Mouse (Mus musculus): ENCODE results near the gene Uaca.

Gene Uaca

GRCm38 (mm10) chr9:60794210-60794840 lies at the start of gene Uaca:
Gene Uaca (plus strand): TSS chr9:60794542.
- peak; percentile 90 to 93 for DNase-seq

GRCm38 (mm10) chr9:60744971-60745370 lies 49.4 kb upstream of the Uaca start:
- DNase-seq, result no peak

DNA sequence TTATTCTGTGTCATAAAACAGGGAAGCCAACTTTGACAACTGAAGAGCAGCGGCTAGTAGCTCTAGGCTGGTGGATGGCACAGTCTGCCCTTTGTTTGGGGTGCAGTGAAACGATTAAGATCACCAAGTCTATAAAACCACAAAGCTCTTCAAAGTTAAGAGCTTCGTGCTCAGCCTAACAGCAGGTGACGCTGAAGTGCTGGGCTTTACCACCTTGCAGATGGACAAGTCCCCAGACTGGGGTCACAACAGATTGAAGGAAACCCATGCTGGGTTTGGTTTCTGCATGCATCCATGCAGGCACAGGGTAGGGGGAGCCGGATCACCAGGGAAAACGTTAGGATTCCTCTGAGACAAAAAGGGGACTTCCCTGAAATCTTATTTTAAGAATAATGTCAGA lies 47.8 kb upstream of the Uaca start:
- DNase-seq, result no peak

DNA sequence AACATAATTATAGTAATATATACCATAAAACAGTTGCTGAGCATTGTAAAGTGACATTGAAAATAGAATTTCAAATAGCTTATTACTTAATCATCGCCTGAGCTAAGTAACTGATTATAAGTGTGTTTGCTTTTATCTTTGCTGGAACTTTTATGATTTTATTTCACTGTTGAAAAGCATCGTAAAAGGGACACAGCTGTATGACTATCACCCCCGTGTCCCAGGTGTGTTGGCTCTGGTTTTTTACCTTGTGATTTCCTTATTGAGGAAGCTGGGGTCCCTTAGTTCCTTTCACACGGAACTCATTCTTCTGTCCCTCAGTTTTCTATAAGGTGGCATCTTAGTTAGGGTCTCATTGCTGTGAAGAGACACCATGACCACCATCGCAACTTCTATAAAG lies 46.7 kb upstream of the Uaca start:
- no peak for DNase-seq

DNA sequence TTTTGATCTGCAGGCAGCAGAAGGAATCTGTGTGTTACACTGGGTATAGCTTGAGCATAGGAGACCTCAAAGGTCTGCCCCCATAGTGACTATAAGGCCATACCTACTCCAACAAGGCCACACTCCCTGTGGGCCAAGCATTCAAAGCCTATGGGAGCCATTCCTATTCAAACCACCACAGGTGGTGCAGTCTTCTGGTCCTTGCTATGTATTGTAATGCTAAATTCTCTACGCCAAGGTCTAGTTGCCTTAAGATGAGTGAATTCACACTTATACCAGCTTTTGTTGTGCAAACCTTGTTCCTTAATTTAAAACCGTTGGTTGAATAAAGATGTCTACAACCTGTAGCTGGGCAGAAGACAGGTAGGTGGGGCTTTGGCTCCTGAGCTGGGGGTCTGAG lies 46.2 kb upstream of the Uaca start:
- DNase-seq, result no peak

DNA sequence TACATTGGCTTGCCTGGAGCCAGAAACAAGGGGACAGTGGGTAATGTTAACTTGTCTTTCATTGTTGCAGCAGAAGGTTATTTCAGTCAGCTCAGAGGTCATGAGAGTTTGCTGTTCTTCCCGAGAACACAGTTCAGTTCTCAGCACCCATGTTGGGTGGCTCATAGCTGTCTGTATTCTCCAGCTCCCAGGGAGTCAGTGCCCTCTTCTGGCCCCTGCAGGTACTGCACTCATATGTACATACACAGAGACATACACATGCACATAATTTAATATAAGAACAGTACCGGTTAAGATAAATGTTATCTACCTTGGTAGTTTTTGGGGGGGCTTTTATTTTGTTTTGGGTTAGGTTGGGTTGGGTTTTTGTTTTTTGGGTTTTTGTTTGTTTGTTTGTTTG lies 45.2 kb upstream of the Uaca start:
- DNase-seq, result no peak

DNA sequence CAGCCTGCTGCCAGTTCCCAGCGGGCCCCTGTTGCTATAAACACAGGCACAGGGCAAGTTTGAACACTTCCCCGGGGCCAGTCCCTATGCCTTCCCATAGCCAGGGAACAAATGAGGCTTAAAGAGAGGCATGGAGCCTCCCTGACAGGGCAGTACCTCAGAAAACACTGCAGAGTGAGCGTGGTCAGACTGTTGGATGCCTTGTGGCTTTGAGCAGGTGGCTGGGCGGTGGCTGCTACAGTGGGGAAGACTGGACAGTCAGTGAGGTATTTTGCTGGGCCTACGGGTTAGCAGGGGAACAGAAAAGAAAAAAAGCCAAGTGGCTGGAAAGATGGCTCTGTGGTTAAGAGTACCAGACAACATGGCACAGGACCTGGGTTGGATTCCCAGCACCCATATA lies 43.2 kb upstream of the Uaca start:
- no peak for DNase-seq

DNA sequence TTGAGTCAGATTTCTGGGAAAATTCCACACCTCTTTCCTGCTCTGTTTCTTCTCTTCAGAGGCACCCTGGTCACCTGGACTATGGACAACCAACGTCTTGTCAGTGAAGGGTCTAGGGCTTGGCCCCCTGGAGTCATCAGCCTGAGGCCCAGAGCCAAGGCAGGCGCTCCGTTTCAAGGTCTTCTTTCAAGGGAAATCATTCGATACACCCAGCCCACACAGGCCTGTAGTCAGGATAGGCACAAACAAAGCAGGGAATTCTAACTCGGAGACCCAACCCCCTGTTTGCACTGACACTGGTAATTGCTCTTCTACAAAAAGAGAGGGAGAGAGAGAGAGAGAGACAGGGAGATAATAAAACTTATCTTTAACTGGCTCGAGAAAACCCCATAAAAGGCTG lies 42.4 kb upstream of the Uaca start:
- DNase-seq, result no peak

DNA sequence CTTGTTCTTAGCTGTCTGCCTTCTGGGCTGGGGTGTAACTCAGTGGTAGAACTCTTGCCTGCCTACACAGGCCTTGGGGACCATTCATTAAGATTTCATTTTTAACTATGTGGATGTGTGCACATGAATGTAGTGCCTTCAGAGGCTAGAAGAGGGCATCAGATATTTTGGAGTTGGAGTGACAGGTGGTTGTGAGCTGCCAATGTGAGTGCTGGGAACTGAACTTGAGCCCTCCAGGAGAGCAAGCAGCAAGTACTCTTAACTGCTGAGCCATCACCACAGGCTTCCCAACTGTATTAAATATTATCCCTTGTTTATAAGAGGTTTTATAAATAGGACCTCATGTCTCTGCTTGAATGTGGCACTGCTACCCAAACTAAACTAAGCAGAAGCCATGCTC lies 41.7 kb upstream of the Uaca start:
- no peak for DNase-seq

- peak; percentile 84 to 89 for DNase-seq
These were observed 38.1 kb upstream of the Uaca start for GRCm38 (mm10) chr9:60756258-60756657.

- DNase-seq, result peak; percentile 31 to 39
These were observed 37.2 kb upstream of the Uaca start for GRCm38 (mm10) chr9:60756866-60757740.

- DNase-seq, result no peak
These were observed 36.5 kb upstream of the Uaca start for GRCm38 (mm10) chr9:60757817-60758216.

- DNase-seq, result no peak
These were observed 34.8 kb upstream of the Uaca start for GRCm38 (mm10) chr9:60759436-60760007.

- no peak for DNase-seq
These were observed 29.2 kb upstream of the Uaca start for GRCm38 (mm10) chr9:60765181-60765580.

- DNase-seq, result no peak
These were observed 25.9 kb upstream of the Uaca start for GRCm38 (mm10) chr9:60768393-60768792.

GRCm38 (mm10) chr9:60769711-60770111 lies 24.6 kb upstream of the Uaca start:
- no peak for DNase-seq

- no peak for DNase-seq
These were observed 20.6 kb upstream of the Uaca start for GRCm38 (mm10) chr9:60773713-60774112.

DNA sequence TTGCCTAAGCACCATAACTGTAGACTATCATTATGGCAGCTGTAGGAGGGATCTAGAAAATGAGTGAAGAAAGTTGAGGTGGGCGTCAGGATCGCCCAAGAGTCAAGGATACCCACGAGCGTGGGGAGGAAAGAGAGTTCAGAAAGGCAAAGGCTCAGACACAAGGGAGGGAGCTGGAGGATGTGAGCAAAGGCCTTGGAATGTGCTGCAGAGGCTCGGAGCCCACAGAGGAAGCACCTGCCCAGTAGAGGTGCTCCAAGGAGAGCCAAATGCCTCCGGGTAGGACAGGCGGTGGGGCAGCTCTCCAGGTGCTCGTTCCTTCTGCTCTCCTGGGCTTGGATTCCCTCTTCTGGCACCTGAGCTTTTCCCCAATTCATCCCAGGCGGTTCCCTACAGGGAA lies 17.4 kb upstream of the Uaca start:
- no peak for DNase-seq

GRCm38 (mm10) chr9:60782057-60782789 lies 12.1 kb upstream of the Uaca start:
- DNase-seq, result no peak

DNA sequence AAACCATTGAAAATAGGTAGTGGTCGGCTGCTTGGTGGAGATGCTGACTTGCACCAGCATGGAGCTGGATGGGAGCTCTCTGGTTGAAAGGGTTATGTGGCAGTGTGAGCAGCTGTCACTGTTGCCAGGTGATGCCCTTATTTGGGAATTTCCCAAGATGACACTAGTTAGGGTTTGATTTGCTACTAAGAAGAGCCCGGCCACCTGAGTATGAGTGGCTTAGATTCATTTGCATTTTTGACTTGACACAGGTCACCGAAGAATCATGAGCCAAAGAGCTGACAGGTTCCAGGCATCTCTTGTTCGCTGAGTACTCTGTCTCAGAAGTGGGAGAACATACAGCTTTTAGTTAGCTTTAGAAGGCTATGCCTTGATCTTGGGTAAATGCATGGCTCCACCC lies 9.3 kb upstream of the Uaca start:
- no peak for DNase-seq

DNA sequence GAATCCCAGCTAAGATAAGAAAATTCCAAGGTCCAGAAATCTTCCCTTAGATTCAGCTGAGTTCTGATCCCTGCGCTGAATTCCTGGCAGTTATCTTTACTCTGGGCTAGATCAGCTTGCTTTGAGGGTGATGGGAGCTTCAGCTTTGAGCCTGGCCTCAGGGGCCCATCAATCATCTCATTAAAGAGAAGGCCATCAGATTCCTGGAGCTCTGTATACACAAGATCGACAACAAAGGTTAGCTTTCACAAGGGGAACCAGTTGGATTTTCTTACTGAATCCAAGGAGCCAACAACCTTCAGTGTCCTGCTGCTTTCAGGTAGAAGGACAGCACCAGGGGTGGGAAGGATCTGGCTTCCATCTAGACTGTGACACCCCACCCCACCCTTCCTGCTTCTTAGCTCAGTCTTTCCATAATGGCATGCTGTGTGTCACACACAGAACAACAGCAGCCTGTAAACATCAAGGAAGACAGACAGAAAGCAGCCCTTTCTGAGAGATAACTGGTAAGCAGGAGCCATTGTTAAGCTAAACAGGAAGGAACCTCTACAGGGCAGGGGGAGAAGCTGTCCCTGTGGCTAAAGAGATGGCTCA lies 6.7 kb upstream of the Uaca start:
- DNase-seq, result no peak

- DNase-seq, result no peak
These were observed 4.1 kb upstream of the Uaca start for GRCm38 (mm10) chr9:60790282-60790681.

GRCm38 (mm10) chr9:60794841-60795351 lies 554 bp downstream of the Uaca start:
- DNase-seq, result peak; percentile 35 to 40

All from cerebellum, postnatal 14 days (tissue).